Mouse (Mus musculus): ENCODE data around the gene Grm8.

DNA sequence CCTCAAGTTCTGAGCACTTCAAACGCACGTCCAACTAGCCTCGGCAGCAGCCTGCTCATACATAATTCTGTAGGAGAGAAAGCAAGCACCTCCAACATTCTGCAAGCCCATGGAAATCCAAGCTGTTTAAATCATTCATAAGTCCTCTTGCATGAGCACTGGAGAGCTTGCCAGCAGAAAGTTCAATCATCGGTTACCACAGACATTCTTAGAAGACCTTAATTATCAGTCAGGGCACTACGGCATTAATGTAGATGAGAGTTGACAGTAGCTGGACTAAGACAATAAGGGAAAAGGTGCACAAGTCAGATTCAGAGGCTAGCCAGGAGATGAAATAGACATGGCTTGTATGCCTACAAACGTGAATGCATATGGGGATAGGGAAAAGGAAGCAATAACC lies 42.5 kb downstream of the Grm8 start:
- TF ChIP-seq POLR2AphosphoS5 (IDR thresholded peaks at IDR 0.05; ENCODE audit: borderline replicate concordance, low read depth, low read length) = no peak
- TF ChIP-seq RAD21 (IDR thresholded peaks at IDR 0.05; ENCODE audit: low read depth, low read length) = no peak
- no peak for TF ChIP-seq POLR2A (IDR thresholded peaks at IDR 0.05; ENCODE audit: control insufficient read depth in 1 of 2, insufficient read depth in 1 of 2, low read depth in 1 of 2, low read length in 2 of 2, poor library complexity in 1 of 2)
- no peak for TF ChIP-seq TAL1 (IDR thresholded peaks at IDR 0.05; ENCODE audit: low read length)
- no peak for TF ChIP-seq CHD2 (IDR thresholded peaks at IDR 0.05; ENCODE audit: low read length)
- TF ChIP-seq CTCF (IDR thresholded peaks at IDR 0.05 in 2 of 3, conservative IDR thresholded peaks at IDR 0.05 in 1 of 3; ENCODE audit: control insufficient read depth in 1 of 3, insufficient read depth in 1 of 3, low read depth in 2 of 3, low read length in 3 of 3, poor library complexity in 1 of 3, severe bottlenecking in 1 of 3) = no peak
- TF ChIP-seq ETS1 (IDR thresholded peaks at IDR 0.05; ENCODE audit: low read depth, low read length) = no peak
- no peak for TF ChIP-seq MEF2A (IDR thresholded peaks at IDR 0.05; ENCODE audit: extremely low read depth, insufficient replicate concordance, low read depth, low read length, poor library complexity, severe bottlenecking)
- TF ChIP-seq E2F4 (IDR thresholded peaks at IDR 0.05; ENCODE audit: borderline replicate concordance, low read depth, low read length) = no peak
- no peak for TF ChIP-seq MYB (IDR thresholded peaks at IDR 0.05; ENCODE audit: low read depth, low read length)
- no peak for TF ChIP-seq SIN3A (IDR thresholded peaks at IDR 0.05; ENCODE audit: low read length)
- TF ChIP-seq USF1 (IDR thresholded peaks at IDR 0.05; ENCODE audit: low read depth, low read length) = no peak

Data from MEL (cell line).